Mouse (Mus musculus) hematopoietic stem cell, adult 5-6 weeks (primary cell): Measurements from ENCODE around the gene Mybpc3. TPM values are rescaled to one million over a fixed set of nuclear protein-coding genes. Genes with fewer than 3 reads are reported as not detected.

Experiments used
- ATAC-seq, 2 experiments: fragments of 125-278 bp in 1 of 2; replicated peaks in 1 of 2; 2 replicates each; pipeline ENCODE4 v1.8.0; 2016 to 2017; ENCODE audit warnings: inconsistent platforms in 2 of 2, mild to moderate bottlenecking in 2 of 2, moderate number of reproducible peaks in 2 of 2, low read depth in 1 of 2, moderate TSS enrichment in 1 of 2; ENCODE audit not compliant: low FRiP score in 2 of 2, poor library complexity in 2 of 2, severe bottlenecking in 2 of 2, insufficient read depth in 1 of 2, low TSS enrichment in 1 of 2
- total RNA-seq: library from RNA; stranded (forward); fragments of 172-1452, 232-1000 nt; gene quantifications from 2 replicates; pipeline ENCODE4 v1.2.3, GENCODE M21; 2017

The Mybpc3 gene
- total RNA-seq, 1 experiment from 2014 or later = 0.69 TPM

GRCm38 (mm10) chr2:91182016-91182404 is 64.1 kb downstream of the Mybpc3 start:
- ATAC-seq = peak in 1 of 2 experiments; percentile 10; a peak in 1 of 4 replicates

GRCm38 (mm10) chr2:91182405-91183147 is 64.6 kb downstream of the Mybpc3 start:
- ATAC-seq = peak; percentile 24 to 59; a peak in 3 of 4 replicates

- peak; percentile 87 to 90 for ATAC-seq
Measured at GRCm38 (mm10) chr2:91183148-91183513, 65.2 kb downstream of the Mybpc3 start.

- ATAC-seq = peak; percentile 73 to 74
Measured at GRCm38 (mm10) chr2:91183711-91184405, 65.9 kb downstream of the Mybpc3 start, which contains the start of gene Madd. Gene Madd, minus strand, starts transcription at chr2:91183837.

Other genes with a start within 250 kb of the Mybpc3 start
- not detected in 2 replicates for gene C1qtnf4, start 232.3 kb upstream of the Mybpc3 start, total RNA-seq
- gene Kbtbd4, start 213.4 kb upstream of the Mybpc3 start, total RNA-seq = 25.1 and 37.2 TPM in 2 replicates
- 62.2 and 92.6 TPM in 2 replicates for gene Ndufs3, start 213.3 kb upstream of the Mybpc3 start, total RNA-seq
- 34.6 and 53.8 TPM in 2 replicates for gene Celf1, start 177.8 kb upstream of the Mybpc3 start, total RNA-seq
- gene Rapsn, start 82.5 kb upstream of the Mybpc3 start, total RNA-seq = 0.88 and 2.6 TPM in 2 replicates
- 238 and 247 TPM in 2 replicates for gene Psmc3, start 64.1 kb upstream of the Mybpc3 start, total RNA-seq
- 12.1 and 16.8 TPM in 2 replicates for gene Slc39a13, start 47.7 kb upstream of the Mybpc3 start, total RNA-seq
- gene Spi1, start 35.8 kb upstream of the Mybpc3 start, total RNA-seq = 58.4 and 63.2 TPM in 2 replicates
- 41.4 and 56.5 TPM in 2 replicates for gene Madd, start 65.7 kb downstream of the Mybpc3 start, total RNA-seq
- gene Nr1h3, start 84.7 kb downstream of the Mybpc3 start, total RNA-seq = 0.25 TPM in 1 of 2 replicates, not detected in the other
- gene Acp2, start 84.7 kb downstream of the Mybpc3 start, total RNA-seq = 7.9 and 11.4 TPM in 2 replicates
- 30.8 and 33.9 TPM in 2 replicates for gene Ddb2, start 118.8 kb downstream of the Mybpc3 start, total RNA-seq
- gene Pacsin3, start 137.8 kb downstream of the Mybpc3 start, total RNA-seq = 0.35 and 3.0 TPM in 2 replicates
- gene Arfgap2, start 146.8 kb downstream of the Mybpc3 start, total RNA-seq = 32.4 and 47.7 TPM in 2 replicates